Mouse (Mus musculus) kidney, postnatal 0 days (tissue): ENCODE data around the gene Fsd1. TPM values are rescaled to one million over a fixed set of nuclear protein-coding genes. Genes with fewer than 3 reads are reported as not detected.

Source experiments
- ATAC-seq: fragments of 200-750 bp; cut with Nextera tagmentation; replicated peaks from 2 replicates; pipeline ENCODE4 v1.8.0; 2017; ENCODE audit warnings: low read depth, moderate number of reproducible peaks, moderate TSS enrichment, moderate library complexity; ENCODE audit not compliant: low FRiP score
- DNase-seq: peaks from one replicate; pipeline ENCODE4 v3.0.0-alpha.2; 2016; ENCODE audit warnings: low spot score
- H3K27ac ChIP-seq: fragments of 300-500 bp; sonication (generic); 2 replicates; pipeline ENCODE4 v1.5.1; 2014; ENCODE audit warnings: mild to moderate bottlenecking
- H3K27me3 ChIP-seq: fragments of 300-500 bp; sonication (generic); 2 replicates; pipeline ENCODE4 v1.6.1; 2014; ENCODE audit warnings: low read length, mixed read lengths; ENCODE audit not compliant: insufficient read depth
- H3K36me3 ChIP-seq: fragments of 300-500 bp; sonication (generic); 2 replicates; pipeline ENCODE4 v1.6.1; 2014; ENCODE audit warnings: low read length, mixed read lengths; ENCODE audit not compliant: insufficient read depth
- H3K4me1 ChIP-seq: fragments of 300-500 bp; sonication (generic); replicated peaks from 2 replicates; pipeline ENCODE4 v1.6.1; 2014; ENCODE audit warnings: antibody characterized with exemption, low read length, mixed read lengths; ENCODE audit not compliant: insufficient read depth
- H3K4me2 ChIP-seq: fragments of 300-500 bp; sonication (generic); 2 replicates; pipeline ENCODE4 v1.6.1; 2014; ENCODE audit warnings: mild to moderate bottlenecking, low read length, moderate library complexity, mixed read lengths
- H3K4me3 ChIP-seq: fragments of 300-500 bp; sonication (generic); replicated peaks from 2 replicates; pipeline ENCODE4 v1.5.1; 2014; ENCODE audit warnings: low read depth, low read length
- H3K9ac ChIP-seq: fragments of 300-500 bp; sonication (generic); 2 replicates; pipeline ENCODE4 v1.6.1; 2014; ENCODE audit warnings: low read depth, low read length
- H3K9me3 ChIP-seq: fragments of 300-500 bp; sonication (generic); replicated peaks from 2 replicates; pipeline ENCODE4 v1.6.1; 2016; ENCODE audit warnings: low read length, inconsistent platforms, mixed read lengths
- CTCF ChIP-seq: IDR thresholded peaks from 2 replicates; pipeline ENCODE4 v1.5.1; 2016; ENCODE audit warnings: antibody characterized with exemption, low read depth, mild to moderate bottlenecking, moderate library complexity
- WGBS: fragments of 180-500 bp; shearing (Covaris S2); extraction: QIAGEN DNeasy Blood & Tissue Kit; methylation state at CpG from one replicate; pipeline ENCODE4 v1.1.7; 2014; 5-methylcytosine and 5-hydroxymethylcytosine counted together
- polyA plus RNA-seq: library from polyadenylated mRNA; unstranded; fragments of >200 nt; fragmentation: Nextera tagmentation; extraction: Ambion mirVana; gene quantifications from 2 replicates; pipeline ENCODE4 v1.2.1, GENCODE M21; 2015

Fsd1 gene
- polyA plus RNA-seq, 1 experiment from 2014 or later: 6.7 TPM

GRCm38 (mm10) chr17:55957168-55957567 lies 29.1 kb upstream of the Fsd1 start:
- Histone ChIP-seq H3K4me1 (peaks cover 10% of the 10 kb centered on the region), H3K36me3 (no peaks in the 10 kb centered on the region), H3K9me3 (no peaks in the 10 kb centered on the region), H3K9ac (no peak overlapping the region), H3K4me3 (no peak overlapping the region), H3K4me2 (no peak overlapping the region), H3K27me3 (no peaks in the 10 kb centered on the region), H3K27ac (no peak overlapping the region)
- TF ChIP-seq CTCF: peak; percentile 87
- no peak; the same call in 1 of the 2 replicates for ATAC-seq
- peak; percentile 84 for DNase-seq
- WGBS: 17% methylated on average over 9 of the region's 9 CpGs

- Histone ChIP-seq H3K9me3 (no peaks in the 10 kb centered on the region), H3K36me3 (no peaks in the 10 kb centered on the region), H3K27ac (peak overlapping the region; percentile 96), H3K4me2 (peak overlapping the region; percentile 58), H3K9ac (peak overlapping the region; percentile 46; the same call in 1 of the 2 replicates), H3K4me1 (peaks cover 10% of the 10 kb centered on the region), H3K27me3 (no peaks in the 10 kb centered on the region), H3K4me3 (peak overlapping the region; percentile 47)
- DNase-seq: no peak
- no peak for ATAC-seq
- WGBS: 79% methylated on average over 13 of the region's 13 CpGs
- TF ChIP-seq CTCF: no peak
These were observed 28.4 kb upstream of the Fsd1 start for GRCm38 (mm10) chr17:55957726-55958583.

DNA sequence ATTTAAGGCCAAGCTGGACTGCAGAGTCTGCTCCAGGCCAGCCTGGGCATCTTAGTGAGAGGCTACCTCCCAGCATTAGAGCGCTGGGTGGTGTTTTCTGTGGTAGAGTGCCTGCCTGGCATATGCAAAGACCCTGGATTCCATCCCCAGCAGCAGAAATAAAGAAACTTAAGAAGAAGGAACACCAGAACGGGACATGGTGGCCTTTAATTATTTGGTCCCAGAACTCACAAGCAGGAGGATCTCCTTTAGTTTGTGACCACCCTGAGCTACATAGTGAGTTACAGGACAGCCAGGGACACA lies 27.8 kb upstream of the Fsd1 start:
- WGBS: 43% methylated on average over 2 of the region's 2 CpGs
- H3K27ac ChIP-seq: peak overlapping the region; percentile 96
- H3K27me3 ChIP-seq: no peaks in the 10 kb centered on the region
- no peaks in the 10 kb centered on the region for H3K9me3 ChIP-seq
- DNase-seq: no peak
- no peak for TF ChIP-seq CTCF
- H3K9ac ChIP-seq: peak overlapping the region; percentile 46; the same call in 1 of the 2 replicates
- peak overlapping the region; percentile 58 for H3K4me2 ChIP-seq
- H3K4me1 ChIP-seq: peaks cover 10% of the 10 kb centered on the region
- ATAC-seq: no peak
- H3K4me3 ChIP-seq: peak overlapping the region; percentile 47
- 0 out of 2 replicates have a peak, but pooled peaks cover under 1% of the 10 kb centered on the region for H3K36me3 ChIP-seq

- Histone ChIP-seq H3K4me3 (peak within 1 kb of the TSS; percentile 47), H3K36me3 (0 out of 2 replicates have a peak, but pooled peaks cover 2% of the 10 kb centered on the region), H3K9ac (peak within 1 kb of the TSS; percentile 54), H3K9me3 (no peaks in the 10 kb centered on the region), H3K4me1 (peaks cover 10% of the 10 kb centered on the region), H3K27ac (peak within 1 kb of the TSS; percentile 96), H3K27me3 (no peaks in the 10 kb centered on the region), H3K4me2 (peak within 1 kb of the TSS; percentile 58)
- peak; percentile 98 for DNase-seq
- under 1% methylated on average over 45 of the region's 46 CpGs for WGBS
- TF ChIP-seq CTCF: peak; percentile 13; the same call in 1 of the 2 replicates
- peak; percentile 94 for ATAC-seq
These were observed 27.2 kb upstream of the Fsd1 start, which contains the start of gene Yju2 for GRCm38 (mm10) chr17:55958918-55959728. TSS of gene Yju2 (plus strand) at chr17:55959099.

DNA sequence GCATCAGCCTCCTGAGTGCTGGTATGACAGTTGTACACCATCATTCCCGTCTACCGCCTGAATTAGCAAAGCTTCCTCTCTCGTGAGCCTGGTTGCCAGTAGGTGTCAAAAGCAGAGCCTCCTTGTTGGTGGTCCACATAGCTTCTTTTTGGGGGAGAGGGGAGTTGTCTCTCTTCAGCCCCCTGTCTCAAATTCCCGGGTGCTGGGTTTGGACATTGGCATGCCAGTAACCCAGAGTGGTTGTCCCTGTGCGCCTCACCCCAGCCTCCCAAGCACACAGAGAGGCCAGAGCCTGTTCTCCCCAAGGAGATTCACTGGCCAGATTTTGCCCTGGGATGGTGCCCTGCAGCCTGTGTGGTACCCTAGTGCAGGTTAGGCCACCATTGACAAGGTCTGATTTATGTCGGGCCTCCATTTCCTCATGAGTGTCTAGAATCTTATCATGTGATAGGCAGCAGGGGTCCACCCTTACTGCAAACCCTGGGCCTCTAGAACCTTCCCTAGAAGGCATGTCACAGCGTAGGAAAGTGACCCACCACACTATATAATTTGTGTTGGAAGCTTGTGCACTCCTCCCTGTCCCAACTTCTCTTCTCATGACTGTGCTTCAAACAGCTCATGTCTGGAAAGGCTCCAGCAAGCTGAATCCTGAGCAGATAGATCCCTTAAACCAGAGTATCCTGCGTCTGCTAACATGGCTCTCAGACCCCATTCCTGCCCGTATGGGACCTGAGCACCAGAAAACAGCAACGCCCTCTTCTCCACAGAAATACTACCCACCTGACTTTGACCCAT lies 26.2 kb upstream of the Fsd1 start:
- no peak for DNase-seq
- peak overlapping the region; percentile 19; the same call in 1 of the 2 replicates for H3K27ac ChIP-seq
- no peak for TF ChIP-seq CTCF
- peak overlapping the region; percentile 47 for H3K4me3 ChIP-seq
- H3K9me3 ChIP-seq: no peaks in the 10 kb centered on the region
- H3K9ac ChIP-seq: peak overlapping the region; percentile 49; the same call in 1 of the 2 replicates
- no peaks in the 10 kb centered on the region for H3K27me3 ChIP-seq
- H3K4me2 ChIP-seq: peak overlapping the region; percentile 58
- H3K36me3 ChIP-seq: 0 out of 2 replicates have a peak, but pooled peaks cover 6% of the 10 kb centered on the region
- no peak for ATAC-seq
- H3K4me1 ChIP-seq: peaks cover 10% of the 10 kb centered on the region
- WGBS: 75% methylated on average over 10 of the region's 10 CpGs
